Mouse (Mus musculus) left cerebral cortex, adult 18-20 months (tissue): ENCODE data around the gene Hoxa3. TPM values are rescaled to one million over a fixed set of nuclear protein-coding genes. Genes with fewer than 3 reads are reported as not detected.
A peak's percentile ranks its signal among the peaks of the same experiment; 100 is the strongest.

Experiments used
- DNase-seq, 2 experiments: peaks; one replicate each; pipeline ENCODE4 v3.0.0; 2021 to 2022; ENCODE audit warnings: low spot score in 2 of 2, mixed read lengths in 1 of 2
- long read RNA-seq, 2 experiments: library from polyadenylated mRNA; stranded (forward); transcript quantifications; one replicate each; pipeline ENCODE4 v2.0.0; 2021
- total RNA-seq, 2 experiments: library from RNA; stranded (reverse); gene quantifications; 2 replicates each; pipeline ENCODE4 v1.2.3; 2021

The Hoxa3 gene
- total RNA-seq, result not detected
- long read RNA-seq, experiment 1, result 0 reads
- long read RNA-seq, experiment 2, result 0 reads

DNA sequence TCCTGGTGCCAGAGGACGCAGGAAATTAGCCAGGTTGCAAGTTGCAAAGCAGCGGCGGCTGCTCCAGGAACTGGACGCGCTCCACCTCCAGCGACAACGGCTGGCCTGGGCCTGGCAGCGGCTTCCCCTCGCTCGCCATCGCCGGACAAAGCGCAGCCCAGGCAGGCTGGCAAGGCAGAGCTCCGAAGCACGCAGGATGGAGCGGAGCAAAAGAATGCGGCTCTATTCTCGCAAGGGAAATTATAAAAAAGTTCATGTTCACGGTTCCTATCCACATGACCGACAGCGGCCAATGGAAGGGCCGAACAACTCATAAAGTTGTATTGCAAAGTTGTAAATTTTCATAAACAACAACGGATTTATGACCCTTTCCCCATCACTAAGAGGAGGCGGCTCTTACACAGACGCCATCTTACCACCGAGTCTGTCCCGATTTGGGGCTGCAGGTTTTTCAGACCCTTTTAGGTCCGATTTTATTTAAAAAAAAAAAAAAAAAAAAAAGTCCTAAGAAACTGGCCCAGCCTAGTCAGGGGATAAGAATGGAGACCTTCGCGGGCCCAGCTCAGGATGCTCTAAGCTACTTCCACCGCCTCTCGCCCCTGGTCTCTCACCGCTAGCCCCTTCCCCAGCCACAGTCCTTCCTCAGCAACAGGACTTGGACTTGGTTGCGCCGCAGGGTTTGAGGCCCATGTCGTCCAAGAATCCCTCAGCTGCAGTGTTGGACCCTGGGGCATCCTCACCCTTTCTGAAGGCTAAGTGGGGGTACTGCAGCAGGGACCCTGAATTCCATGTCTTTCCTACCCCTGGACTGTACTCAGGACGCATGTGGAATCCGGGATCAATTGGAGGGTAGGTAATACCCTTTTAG is at the start of gene Hoxa3, which contains the start of gene Gm28308:
Hoxa3 (minus strand) TSS at position 218 of the 868 bp plus-strand sequence.
Gm28308 (minus strand) TSS at position 221 of the 868 bp plus-strand sequence.
- no peak for DNase-seq

DNA sequence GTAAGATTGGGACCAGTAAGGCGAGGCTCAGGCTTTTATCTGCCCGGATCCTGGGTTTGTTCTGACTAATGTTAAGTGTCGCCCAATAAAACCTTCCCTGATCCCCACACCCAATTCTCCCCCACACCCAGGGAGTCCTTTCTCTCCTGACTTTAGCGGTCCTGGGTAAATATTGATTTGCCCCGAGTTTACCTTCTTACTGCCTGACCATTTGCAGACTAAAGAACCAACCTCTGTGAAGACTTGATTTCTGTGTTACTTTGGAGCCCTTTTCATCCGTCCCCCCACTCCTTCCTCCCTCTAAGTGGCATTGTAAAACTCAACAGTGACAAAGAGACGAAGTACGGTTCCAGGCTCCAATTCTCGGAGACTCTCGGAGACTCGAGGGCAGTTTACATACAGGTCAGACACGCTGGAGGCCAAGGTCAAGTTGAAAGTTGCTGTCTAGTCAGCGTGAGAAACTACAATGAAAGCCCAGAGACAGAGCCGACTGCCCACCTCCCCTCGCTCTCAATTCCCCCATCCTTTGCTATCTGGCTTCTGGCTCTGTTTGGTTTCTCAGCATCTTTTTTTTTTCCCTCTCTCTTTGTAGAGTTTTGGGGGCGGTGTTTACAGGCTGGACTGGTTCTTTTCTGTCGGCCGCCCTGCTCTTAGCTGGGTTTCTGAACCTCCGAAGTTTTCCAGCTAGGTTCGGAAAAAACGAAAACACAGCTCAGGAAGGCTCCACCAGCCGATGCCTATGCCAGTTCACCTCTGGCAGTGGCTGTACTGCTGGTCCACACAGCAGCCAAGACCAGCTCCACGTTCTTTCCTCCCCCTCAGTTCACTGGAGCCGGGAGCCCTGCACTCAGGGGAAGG is 49.6 kb upstream of the Hoxa3 start:
- no peak for DNase-seq

DNA sequence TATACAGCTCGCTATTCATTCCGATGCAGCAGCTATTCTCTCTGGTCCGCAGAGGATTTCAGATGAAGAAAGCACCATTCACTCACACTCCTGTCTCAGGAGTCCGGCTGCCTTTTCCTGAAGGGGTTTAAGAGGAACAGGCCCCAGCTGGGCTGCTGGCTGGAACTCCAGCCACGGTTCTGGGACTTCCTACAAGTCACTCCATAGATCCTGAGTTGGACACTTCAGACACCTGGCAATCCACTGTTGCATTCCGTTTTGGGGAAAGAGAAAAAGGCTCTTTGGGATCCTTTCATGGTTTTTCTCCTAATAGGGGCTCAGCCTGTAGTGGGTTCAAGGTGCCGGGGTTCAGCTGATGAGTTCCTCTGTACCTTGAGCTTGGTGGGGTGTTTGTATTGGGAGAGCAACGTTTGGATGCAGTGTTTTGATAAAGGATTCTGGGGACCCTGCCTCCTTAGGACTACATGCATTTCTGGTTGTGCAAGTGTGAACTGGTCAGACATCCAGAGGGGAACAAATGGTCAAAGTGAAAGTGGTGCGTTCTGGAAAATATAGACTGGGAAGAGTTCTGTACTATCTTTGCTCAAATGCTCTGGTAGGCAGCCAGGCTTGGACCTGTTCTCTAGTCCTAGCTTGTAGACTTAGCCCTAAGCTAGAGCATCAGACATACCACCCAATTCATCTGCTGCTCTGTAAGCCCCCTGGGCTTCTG is 48.8 kb upstream of the Hoxa3 start:
- DNase-seq, result no peak

DNA sequence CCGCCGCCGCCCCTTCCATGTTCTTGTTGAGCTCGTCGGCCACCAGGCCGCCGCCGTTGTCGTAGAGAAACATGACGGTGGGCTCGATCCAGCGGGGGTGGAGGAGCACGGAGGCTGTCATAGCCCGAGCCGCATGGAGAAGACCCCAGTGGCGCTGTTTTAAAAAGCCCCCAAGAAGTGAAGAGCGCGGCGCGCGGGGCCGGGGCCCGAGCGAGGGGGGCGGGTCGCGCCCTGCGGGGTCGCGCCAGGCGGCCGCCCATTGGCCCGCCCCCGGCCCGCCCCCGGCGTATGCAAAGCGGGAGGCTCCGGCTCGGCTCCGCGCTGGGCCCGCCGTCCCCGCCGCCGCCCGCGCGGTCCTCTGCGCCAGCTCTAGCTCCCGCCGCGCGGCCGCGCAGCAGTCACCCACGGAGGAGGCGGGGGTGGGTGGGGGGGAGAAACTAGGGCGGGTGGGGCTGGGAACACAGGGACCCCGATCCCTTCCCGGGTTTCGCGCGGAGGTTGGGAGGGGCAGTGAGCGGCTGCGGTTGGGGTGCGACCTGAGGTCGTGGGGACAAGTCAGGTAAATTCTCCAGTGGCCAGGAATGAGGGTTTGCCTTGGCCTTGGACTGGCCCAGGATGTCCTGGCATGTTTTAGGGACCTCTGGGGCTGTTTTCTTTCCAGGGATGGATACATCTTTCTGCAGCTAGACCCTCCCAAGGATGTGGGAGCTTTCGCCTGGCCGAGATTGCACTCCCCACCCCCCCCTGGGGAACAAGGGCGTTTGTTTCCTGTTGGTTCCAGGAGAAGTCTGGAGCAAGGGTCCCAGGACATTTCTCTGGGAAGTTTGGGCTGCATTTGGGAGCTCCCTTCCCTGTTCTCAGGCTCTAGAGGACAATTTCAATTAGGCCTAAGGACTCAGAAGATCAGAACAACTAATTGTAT is 47.8 kb upstream of the Hoxa3 start, which contains the start of gene Hoxa13:
Hoxa13 (minus strand) TSS at position 227 of the 922 bp plus-strand sequence.
- DNase-seq, result no peak

DNA sequence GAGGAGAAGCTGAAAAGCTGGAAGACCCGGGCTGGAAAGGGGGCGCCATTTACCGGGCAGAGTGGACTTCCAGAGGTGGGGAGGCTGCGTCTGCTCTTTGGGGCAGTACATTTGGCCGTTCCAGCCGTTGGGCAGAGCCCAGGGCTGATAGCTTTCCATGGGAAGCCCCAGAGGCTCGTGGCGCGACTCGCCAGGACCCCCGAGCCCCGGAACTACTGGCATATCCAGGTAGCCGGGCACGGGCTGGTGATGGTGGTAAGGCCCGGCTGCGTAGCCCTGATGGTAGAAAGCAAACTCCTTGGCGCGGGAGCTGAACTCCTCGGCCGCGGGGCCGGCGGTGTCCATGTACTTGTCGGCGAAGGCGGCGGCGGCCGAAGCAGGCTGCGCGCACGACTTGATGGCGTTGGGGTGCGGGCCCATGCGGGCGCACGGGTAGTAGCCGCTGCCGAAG is 46.7 kb upstream of the Hoxa3 start:
- no peak for DNase-seq

DNA sequence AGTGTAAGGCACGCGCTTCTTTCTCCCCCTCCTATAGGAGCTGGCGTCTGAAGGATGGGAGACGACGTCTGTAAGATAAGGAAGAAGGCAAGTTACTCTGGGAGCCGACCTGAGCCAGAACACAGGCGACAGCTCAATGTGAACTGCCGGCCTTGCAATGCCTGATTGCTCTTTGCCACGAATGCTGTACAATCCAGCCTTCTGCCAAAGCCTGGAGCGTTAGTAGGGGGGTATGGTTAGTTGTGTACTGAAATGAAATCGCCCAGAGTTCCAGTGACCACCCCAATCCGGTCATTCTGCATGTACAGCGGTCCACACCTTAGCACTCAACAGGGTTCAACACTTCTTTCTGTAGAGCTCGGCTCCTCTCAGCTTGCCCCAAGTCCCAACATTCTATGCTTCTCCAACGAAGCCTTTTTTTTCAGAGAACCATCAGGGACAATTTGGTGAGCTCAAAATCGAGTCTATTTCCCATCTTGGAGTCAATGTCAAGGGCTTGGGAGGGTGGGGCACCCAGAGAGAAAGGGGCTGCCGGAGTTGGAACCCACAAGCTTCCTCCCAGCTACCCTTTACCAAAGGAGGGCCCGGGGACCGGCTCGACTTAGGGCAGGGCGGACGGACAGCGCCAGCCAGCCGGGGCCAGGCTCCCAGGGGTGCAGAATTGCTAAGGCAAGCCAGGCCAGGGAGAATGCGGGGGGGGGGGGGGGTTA is 46.1 kb upstream of the Hoxa3 start:
- no peak for DNase-seq

DNA sequence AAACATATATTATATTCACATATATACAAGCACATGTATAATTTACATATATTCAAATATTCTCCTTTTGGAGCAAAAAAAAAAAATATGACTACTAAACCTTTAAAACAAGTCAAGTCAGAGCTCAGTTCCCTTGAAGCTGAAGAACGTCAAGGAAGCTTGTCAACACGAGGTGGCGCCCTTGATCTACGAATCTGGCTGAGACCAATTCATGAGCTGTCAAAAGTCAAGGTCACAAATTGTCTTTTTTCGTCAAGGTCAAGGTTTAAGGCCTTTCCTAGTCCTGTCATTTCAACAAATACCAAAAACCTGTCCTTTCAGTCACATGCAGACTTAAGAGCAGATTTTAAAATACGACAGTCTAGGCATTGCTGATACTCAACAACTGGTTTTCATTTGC is 43.8 kb upstream of the Hoxa3 start:
- DNase-seq, result peak; percentile 67 to 80

DNA sequence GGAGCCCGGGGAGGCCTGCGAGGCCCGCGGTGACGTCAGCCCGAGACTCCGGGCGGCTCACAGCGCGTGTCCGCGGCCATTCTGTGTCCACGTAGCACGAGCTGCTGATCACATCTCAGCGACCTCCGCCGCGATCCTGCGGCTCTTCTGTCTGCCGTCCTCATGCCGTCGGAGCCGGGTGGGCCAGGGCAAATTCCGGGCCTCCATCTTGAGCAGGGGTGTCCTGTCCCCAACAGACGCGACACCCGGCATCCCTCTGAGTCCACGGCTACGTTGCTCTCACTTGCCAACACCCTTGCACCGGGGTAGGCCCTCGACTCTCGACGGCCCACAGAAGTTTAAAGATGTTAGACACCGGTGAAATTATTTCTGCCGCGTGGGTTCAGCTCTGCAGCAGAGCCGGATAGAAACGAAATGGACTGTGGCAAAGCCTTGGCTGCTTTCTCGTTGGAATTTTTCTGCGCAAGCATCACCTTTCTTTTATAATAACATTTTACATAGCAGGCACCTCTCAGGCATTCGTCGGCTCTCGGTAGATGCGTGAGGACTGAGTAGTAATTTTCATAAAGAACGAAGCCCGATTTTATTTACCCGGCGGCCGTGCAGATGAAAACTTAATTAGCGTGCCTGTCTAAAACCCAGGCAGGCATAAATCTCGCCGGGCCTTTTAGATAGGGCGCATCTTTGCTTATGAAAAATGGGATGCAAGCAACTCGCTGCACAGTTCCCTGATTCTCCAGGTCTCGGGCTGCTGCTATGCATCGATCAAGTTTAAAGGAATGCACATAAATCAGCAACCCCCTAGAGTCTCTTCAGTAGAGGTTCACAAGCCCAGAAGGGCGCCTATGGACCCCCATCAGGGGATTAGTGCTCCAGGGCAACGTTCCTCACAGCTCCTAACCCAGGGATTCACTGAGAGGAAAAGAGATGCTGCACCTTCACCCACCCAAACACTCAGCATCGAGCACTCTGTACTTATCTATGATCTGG is 40.7 kb upstream of the Hoxa3 start:
- no peak for DNase-seq

DNA sequence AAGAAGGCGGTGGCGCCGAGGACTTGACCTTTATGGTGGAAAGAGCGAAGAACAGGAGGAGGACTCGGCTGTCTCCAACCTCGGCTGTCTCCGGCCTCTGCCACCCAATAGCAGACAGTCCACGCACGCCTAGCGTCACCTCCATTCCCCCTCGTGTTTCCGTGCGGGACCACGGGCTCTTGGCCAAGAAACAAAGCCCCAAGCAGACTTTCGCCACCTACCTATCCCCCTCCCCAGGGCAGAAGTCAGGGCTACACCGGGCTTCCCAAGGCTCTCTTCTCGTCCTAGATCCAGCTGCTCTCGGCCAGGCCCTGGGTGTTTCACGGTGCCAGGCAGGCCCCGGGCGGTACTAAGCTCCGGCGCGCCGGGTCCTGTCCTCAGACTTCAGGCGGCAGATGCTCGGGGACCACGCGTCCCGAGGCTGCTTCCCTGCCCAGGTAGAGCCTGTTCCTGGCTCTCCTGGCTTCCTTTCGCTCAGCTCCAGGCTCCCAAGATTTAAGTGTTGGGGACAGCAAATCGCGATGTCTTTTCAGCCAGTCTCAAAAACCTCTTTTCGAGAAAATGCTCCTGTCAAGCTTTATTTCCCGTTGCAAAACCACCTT is 39.7 kb upstream of the Hoxa3 start:
- DNase-seq, result no peak

DNA sequence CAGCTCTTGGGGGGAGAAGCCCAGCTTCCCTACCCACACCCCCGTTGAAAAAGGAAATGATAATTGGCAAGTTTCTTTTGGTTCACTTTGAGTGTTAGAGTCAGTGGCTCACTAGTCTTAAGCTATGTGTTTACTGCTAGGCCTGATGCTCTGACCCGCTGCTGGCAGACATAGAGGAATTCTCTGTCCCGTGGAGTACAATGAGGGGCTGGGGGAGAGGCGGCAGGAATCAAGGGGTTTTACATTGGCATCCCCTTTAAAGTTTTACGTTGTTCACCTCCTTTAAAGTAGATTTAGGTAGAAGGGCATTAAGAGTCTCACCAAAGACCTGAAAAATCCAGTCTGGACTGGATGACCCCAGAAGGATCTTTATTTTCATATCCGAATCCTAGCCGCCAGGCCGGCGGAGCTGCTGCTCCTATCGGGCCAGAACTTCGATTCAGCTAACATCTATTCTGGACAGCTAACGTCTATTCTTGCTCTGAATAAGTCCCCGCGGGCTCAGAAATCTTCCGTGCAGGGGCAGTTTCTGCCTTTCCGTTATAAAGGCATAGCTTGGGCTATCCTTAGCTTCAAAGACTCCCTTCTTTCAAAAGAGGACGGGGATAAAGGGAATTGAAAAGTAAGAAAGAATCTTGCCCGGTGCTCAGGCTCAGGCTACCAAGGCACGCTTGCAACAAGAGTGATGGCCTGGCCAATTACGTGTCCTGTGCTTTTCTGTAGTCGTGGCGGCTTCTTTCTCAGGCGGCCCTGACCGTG is 39.1 kb upstream of the Hoxa3 start:
- DNase-seq, result no peak

DNA sequence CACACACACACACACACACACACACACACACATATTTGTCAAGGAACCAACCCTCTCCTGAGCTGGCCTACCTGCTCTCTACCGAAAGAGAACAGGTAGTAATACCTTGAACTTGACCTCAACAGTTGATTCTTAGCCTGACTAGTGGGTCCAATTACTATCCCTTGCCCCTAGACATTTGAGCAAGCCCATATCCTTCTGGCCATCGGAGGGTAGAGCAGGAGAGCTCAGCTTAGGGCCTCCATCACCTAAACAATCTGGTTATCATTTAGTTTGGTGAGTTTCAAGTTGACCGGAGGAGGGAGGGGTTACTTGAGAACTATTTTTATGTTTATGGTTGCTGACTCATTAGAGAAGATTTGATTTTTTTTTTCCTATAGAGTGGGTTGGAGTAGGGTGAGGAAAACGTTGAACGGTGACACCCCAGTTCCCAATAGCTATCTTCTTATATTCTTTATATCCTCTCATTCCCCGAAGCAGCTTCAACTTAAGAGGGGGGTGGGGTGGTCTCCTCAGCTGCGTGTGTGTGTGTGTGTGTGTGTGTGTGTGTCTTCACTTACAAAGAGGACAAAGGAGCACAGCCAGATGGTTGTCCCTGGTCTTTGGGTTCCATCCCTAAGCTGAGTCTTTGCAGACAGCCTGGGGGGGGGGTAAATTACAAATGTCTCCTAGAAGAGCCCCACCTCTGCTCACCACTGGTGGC is 38.2 kb upstream of the Hoxa3 start:
- DNase-seq, result no peak

DNA sequence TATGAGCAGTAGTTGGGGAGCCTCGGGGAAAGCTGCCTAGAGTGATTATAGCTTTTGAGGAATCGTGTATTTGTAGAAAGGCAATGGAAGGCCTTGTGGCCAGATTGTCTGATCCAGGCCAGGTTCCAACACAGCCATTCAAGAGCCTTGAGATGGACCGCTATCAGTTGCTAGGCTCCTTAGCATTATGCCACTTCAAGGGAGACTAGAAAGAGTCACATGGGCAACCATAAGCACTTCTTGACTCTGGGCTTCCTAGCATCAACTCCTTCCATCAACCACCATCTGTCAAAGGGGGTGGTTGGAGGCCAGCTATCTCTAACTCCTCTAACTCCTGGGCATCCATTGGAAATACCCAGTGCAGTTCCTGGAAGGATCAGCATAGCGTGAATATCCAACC is 36.7 kb upstream of the Hoxa3 start:
- DNase-seq, result no peak

DNA sequence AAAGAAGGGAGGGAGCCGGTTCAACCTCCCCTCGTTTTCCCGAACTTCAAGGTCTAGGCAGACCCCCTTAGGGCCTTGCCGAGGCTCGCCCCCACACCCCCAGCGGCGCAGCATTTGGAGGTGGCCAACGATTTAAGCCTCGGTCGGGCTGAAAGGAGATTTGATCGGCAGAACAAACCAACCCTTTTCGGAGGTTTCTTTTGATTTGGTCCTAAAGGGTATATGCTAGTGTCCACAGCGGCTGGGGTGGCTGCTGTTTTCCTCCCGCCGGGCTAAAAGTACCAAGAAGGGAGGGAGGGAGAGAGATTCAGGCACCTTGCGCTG is 36.2 kb upstream of the Hoxa3 start:
- DNase-seq, result no peak

DNA sequence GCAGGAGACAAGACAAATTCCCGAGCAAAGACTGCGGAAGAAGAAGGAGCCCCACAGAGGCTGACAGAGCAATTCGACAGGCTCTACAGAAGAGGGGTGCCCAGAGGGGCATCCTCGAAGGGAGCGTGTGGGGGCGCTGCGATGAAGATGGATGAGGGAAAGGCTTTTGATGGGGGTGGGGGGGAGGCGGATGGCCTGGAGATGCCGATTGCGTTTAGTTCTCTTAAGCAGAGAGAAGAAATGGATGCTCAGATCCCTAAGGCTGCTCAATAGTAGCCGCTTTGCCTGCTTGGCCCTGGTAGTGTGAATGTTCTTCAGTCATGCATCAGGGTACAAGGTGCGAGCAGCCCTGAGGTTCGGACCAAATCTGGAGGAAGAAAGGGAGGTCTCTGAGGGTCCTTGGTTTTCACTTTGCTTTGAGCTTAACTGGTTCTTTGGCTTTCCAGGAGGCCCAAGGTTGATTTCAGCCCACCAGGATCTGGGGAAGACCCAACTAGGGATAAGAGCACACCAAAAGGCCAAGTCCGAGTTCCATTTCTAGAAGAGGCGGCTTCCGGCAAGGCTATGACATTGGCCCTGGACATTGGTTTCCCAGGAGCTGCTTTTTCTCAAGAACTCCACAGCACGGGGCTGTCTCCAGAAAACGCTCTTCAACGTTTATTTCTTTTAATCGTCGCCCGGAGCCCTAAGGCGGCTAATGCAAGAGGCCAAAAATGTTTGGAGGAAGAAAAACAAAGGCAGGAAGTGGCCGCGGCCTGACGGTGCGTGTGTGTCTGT is 35.7 kb upstream of the Hoxa3 start:
- no peak for DNase-seq

DNA sequence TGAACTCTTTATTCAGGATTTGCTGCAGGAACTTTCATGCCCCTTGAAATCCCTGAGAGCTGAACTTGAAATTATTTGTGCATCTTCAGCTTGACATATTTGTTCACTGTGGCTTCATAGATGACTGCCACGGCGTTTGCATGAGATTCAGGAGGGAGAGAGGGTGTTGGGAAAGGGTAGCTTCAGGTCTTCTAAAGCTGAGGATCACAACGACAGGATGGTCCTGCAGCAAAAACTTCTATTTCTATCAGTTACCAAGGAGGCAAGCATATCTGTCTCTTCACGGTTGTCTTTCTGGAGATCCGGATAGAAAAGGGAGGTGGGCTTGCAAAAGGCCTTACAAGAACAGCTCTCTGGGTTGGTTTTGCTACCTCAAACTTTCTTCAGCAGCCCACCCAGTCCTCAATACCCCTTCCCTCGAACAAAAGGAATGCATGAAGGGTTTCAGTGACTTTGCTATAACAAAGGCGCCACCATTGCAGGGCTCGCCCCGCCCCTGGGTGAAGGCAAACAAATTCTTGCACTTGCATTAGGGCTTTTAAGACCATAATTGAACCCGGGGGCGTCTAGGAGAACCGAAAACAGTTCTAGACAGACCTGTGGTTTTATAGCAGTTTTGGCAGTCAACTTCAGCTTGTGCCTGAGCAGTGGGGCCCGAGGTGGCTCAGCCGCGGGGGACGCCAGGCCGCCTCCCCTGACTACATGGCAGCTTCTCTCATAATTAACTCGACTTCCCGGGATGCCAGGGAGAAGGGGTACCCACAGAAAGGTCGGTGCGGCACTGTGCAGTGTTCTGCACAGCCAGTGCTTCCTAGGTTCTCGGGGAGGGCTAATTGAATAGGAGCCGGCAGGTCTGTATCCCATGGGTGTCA is 34.9 kb upstream of the Hoxa3 start:
- DNase-seq, result no peak
